Mouse (Mus musculus) gastrocnemius, adult 8-10 months (tissue): ENCODE results near the gene Apln. TPM values are rescaled to one million over a fixed set of nuclear protein-coding genes. Genes with fewer than 3 reads are reported as not detected.

ENCODE experiments used
- DNase-seq, 2 experiments: peaks; one replicate each; pipeline ENCODE4 v3.0.0; 2022; ENCODE audit warnings: low spot score in 2 of 2
- total RNA-seq, 4 experiments: library from RNA; stranded (reverse); gene quantifications; 2 replicates each; pipeline ENCODE4 v1.2.4; 2022

The Apln gene
- total RNA-seq, 4 experiments from 2014 or later = 0.21 to 0.54 (median 0.30) TPM

DNA sequence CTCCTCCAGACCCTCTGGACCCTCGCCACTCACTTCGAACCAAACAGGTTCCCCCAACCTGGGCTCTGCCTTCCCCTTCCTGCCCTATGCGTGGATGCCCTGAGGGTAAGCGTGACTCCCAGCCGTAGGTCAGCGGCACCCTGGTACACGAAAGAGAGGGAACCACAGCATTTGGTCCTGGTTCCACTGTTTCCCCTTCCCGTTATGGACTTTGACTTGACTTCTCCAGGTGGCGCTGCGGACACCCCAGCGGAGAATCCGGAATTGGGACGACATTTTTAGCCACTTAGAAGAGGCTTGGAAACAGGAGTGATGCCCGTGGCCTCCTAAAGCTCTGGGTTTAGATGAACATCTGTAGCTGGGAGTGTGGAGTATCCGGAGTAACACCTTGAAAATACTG, 15.3 kb downstream of the Apln start:
- no peak for DNase-seq

DNA sequence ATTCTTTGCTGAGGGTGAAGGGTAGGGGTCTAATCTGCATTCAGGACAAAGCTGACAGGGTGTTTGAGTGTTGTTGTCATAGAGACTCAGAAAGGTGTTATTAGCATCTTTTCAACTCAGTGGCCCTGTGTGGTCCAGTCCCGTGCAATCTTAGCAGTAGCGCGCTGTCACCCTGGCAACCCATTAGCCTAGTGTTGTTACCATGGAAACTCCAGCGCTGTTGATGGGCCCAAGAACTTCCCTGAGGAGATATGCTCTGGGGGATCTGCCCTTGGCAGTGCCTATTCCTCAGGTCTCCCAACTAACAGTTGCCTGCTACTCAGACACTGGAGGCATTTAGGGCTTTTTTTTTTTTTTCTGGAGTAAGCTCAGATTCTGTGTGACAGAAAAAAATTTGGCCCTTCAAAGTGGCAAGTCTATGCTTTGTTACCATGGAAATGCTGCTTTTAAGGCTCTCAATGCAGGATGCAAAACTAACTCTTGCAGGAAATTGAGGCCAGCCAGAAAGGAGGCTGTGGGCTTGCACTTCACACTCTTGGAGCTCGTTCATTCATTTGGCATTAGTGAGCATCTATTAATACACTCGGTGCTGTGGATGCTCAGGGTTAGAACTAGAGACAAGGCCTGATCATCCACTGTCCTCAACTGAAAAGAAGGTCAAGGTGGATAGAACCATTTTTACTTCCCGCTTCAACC, 17.6 kb downstream of the Apln start:
- no peak for DNase-seq

GRCm38 (mm10) chrX:48011656-48012055, 23.0 kb downstream of the Apln start:
- no peak for DNase-seq

DNA sequence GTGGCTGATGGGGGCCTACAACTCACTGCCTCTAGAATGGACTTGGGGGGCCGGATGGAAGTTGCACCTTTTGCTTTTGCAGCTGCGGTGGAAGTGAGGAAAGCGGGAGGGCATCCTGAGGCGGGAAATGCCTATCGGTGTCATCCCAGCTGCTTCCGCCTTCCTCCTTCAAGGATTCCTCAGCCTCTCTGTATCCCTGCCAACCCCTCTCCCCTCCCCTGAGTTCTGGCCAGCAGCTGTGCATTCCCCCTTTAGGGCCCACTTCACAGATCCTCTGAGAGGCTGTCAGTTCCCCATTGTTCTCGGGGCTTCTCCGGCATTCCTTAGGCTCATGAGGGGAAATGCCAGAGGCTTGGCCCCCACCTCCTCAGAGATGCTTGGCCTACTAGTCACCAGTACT, 28.6 kb downstream of the Apln start:
- no peak for DNase-seq

GRCm38 (mm10) chrX:48004786-48005185, 29.9 kb downstream of the Apln start:
- no peak for DNase-seq

DNA sequence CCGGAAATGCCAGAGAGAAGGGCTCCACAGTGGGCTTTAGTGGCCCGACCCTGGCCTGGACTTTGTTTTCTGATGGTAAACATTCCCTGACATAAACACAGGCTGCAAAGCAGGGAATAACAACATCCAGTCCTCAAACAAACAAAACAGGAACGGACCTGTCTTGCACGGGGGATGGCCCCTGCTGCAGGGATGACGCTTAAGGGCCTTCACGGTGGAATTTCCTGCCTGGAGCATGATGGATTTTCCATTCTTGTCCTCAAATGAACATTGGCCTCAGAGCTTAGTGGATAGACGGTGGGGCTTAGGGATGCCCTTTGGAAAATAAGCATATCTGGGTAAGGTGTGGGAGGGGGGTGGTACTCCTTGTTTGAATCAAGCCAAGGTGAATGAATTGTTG, 33.5 kb downstream of the Apln start:
- no peak for DNase-seq

DNA sequence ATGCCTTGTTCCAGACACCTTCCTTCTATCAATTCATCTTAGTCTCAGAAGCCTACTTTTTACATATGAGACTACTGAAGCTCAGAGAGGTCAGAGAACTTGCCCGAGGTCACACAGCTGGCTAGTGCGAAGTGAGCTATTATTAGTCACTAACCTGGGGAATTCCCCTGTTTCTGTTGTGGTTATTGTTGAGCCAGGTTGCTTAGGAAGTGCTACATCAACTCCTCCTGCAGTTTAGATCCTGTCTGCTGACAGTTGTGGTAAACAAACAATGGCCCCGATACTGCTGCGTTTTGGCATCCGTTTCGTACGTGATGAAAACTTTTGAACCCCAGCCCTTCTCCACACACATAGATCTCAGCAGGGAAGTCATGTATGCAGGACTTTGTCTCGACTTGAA, 36.2 kb downstream of the Apln start:
- DNase-seq = no peak

DNA sequence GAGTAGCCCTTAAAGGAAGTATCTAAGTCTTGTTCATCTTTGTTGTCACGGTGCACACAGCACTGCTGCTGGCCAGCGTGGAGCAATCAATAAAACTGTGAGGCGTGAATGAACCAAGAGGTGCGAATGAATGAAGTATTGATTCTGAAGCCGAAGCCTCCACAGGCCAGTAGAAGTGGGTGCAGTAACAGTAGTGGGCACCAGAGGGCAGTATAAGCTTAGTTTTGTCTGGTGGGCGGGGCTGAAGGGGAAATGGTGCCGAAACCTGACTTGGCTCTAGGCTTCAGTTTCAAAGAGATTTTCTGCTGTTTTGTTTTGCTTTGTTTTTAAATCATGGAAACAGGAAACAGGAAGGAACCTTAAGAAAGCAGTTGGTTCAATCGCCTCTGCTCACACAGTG, 42.0 kb downstream of the Apln start:
- peak; percentile 25 to 54 for DNase-seq

DNA sequence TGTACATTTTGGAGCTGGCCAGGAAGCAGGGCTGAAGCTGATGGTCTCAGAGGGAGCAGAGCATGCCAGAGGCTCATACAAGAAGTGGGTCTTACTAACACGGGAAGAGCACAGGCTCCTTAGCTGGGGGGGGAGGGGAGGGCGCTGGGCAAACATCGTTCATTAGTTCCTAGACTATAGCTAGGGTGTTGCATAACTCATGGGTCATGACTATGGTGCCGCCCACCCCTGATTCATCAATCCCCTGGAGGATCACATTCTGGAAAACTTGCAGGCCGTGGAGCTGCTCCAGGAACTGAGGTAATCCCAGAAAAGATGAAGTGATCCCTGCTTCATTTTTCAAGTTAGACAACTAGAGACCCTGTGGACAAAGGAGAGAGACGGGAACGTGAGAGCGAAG, 46.6 kb downstream of the Apln start:
- DNase-seq = peak; percentile 37 to 46

GRCm38 (mm10) chrX:47985000-47985619, 49.5 kb downstream of the Apln start:
- DNase-seq = peak; percentile 15 to 37

GRCm38 (mm10) chrX:47977078-47977477, 57.6 kb downstream of the Apln start:
- DNase-seq = no peak

- peak in 1 of 2 experiments; percentile 6 for DNase-seq
Measured at GRCm38 (mm10) chrX:47976551-47976950, 58.1 kb downstream of the Apln start.

Other genes starting within 250 kb of the Apln start
- gene Smarca1, start 141.9 kb downstream of the Apln start, total RNA-seq = 1 to 10 TPM; 4.4 to 8.4 (median 6.5) TPM
- gene Ocrl, start 122.5 kb downstream of the Apln start, total RNA-seq = 10 to 100 TPM; 12.5 to 18.1 (median 13.1) TPM
- under 1 TPM; 0.34 to 0.40 (median 0.37) TPM for gene Xpnpep2, start 73.9 kb upstream of the Apln start, total RNA-seq
- gene Sash3, start 111.6 kb upstream of the Apln start, total RNA-seq = under 1 TPM in 3 of 4 experiments, not detected in 1; 0.10 to 0.46 (median 0.18) TPM
- gene Zdhhc9, start 174.0 kb upstream of the Apln start, total RNA-seq = 1 to 10 TPM; 7.8 to 9.6 (median 8.6) TPM
- 10 to 100 TPM in 3 of 4 experiments, 1 to 10 TPM in 1; 9.5 to 18.7 (median 11.6) TPM for gene Utp14a, start 222.0 kb upstream of the Apln start, total RNA-seq